Mouse (Mus musculus) hindbrain, embryonic 15.5 days (tissue): ENCODE data around the gene Mbtd1. TPM values are rescaled to one million over a fixed set of nuclear protein-coding genes. Genes with fewer than 3 reads are reported as not detected.

Experiments
- ATAC-seq: fragments of 200-750 bp; cut with Nextera tagmentation; 2 replicates; pipeline ENCODE4 v1.8.0; 2017; ENCODE audit warnings: low read depth, moderate number of reproducible peaks, moderate TSS enrichment; ENCODE audit not compliant: low FRiP score
- H3K27ac ChIP-seq: fragments of 300-500 bp; sonication (generic); replicated peaks from 2 replicates; pipeline ENCODE4 v1.5.1; 2015; ENCODE audit warnings: mild to moderate bottlenecking, inconsistent platforms
- H3K27me3 ChIP-seq: fragments of 300-500 bp; sonication (generic); 2 replicates; pipeline ENCODE4 v1.6.1; 2015; ENCODE audit warnings: control low read depth, inconsistent platforms
- H3K36me3 ChIP-seq: fragments of 300-500 bp; sonication (generic); 2 replicates; pipeline ENCODE4 v1.6.1; 2015; ENCODE audit warnings: control low read depth, inconsistent platforms
- H3K4me1 ChIP-seq: fragments of 300-500 bp; sonication (generic); replicated peaks from 2 replicates; pipeline ENCODE4 v1.6.1; 2015; ENCODE audit warnings: control low read depth, inconsistent platforms
- H3K4me2 ChIP-seq: fragments of 300-500 bp; sonication (generic); 2 replicates; pipeline ENCODE4 v1.6.1; 2015; ENCODE audit warnings: moderate library complexity, mild to moderate bottlenecking, inconsistent platforms
- H3K4me3 ChIP-seq: fragments of 300-500 bp; sonication (generic); 2 replicates; pipeline ENCODE4 v1.5.1; 2015; ENCODE audit warnings: mild to moderate bottlenecking, inconsistent platforms
- H3K9ac ChIP-seq: fragments of 300-500 bp; sonication (generic); 2 replicates; pipeline ENCODE4 v1.6.1; 2015; ENCODE audit warnings: inconsistent platforms
- H3K9me3 ChIP-seq: fragments of 300-500 bp; sonication (generic); 2 replicates; pipeline ENCODE4 v1.6.1; 2016; ENCODE audit warnings: control low read depth, inconsistent platforms
- WGBS: fragments of 180-500 bp; shearing (Covaris S2); methylation state at CpG from one replicate; pipeline ENCODE4 v1.1.7; 2015; 5-methylcytosine and 5-hydroxymethylcytosine counted together
- polyA plus RNA-seq: library from polyadenylated mRNA; unstranded; fragments of >200 nt; fragmentation: Nextera tagmentation; extraction: Ambion mirVana; gene quantifications from 2 replicates; pipeline ENCODE4 v1.2.1, GENCODE M21; 2015

Gene Mbtd1
- polyA plus RNA-seq = 22.3 and 22.9 TPM in 2 replicates

- WGBS = under 1% methylated on average over 75 of the region's 83 CpGs
- H3K9me3 ChIP-seq = no peaks in the 10 kb centered on the region
- peaks cover 38% of the 10 kb centered on the region for H3K4me1 ChIP-seq
- peaks cover 5% of the 10 kb centered on the region; the same call in 1 of the 2 replicates for H3K36me3 ChIP-seq
- H3K9ac ChIP-seq = peak within 1 kb of the TSS; percentile 89
- peak within 1 kb of the TSS; percentile 96 for H3K27ac ChIP-seq
- H3K27me3 ChIP-seq = no peaks in the 10 kb centered on the region
- peak within 1 kb of the TSS; percentile 95 for H3K4me3 ChIP-seq
- H3K4me2 ChIP-seq = peak within 1 kb of the TSS; percentile 86
- peak; percentile 96 for ATAC-seq
Observed at GRCm38 (mm10) chr11:93885572-93886410, at the start of gene Mbtd1, which contains the start of gene Utp18. Mbtd1 (plus strand) TSS chr11:93885852. Utp18 (minus strand) TSS chr11:93885766.

GRCm38 (mm10) chr11:93847342-93847741 is 38.3 kb upstream of the Mbtd1 start:
- Histone ChIP-seq H3K4me1 (no peaks in the 10 kb centered on the region), H3K36me3 (no peaks in the 10 kb centered on the region), H3K27me3 (no peaks in the 10 kb centered on the region), H3K9me3 (no peaks in the 10 kb centered on the region), H3K27ac (no peak overlapping the region), H3K4me2 (no peak overlapping the region), H3K9ac (no peak overlapping the region), H3K4me3 (no peak overlapping the region)
- 21% methylated on average over 2 of the region's 2 CpGs for WGBS
- ATAC-seq = no peak

- H3K4me1 ChIP-seq = peaks cover 7% of the 10 kb centered on the region
- H3K4me2 ChIP-seq = no peak overlapping the region
- H3K27ac ChIP-seq = no peak overlapping the region
- no peaks in the 10 kb centered on the region for H3K36me3 ChIP-seq
- no peak for ATAC-seq
- no peak overlapping the region for H3K9ac ChIP-seq
- no peak overlapping the region for H3K4me3 ChIP-seq
- 84% methylated on average over 3 of the region's 3 CpGs for WGBS
- H3K9me3 ChIP-seq = no peaks in the 10 kb centered on the region
- no peaks in the 10 kb centered on the region for H3K27me3 ChIP-seq
Observed at GRCm38 (mm10) chr11:93852546-93852945, 33.1 kb upstream of the Mbtd1 start.

GRCm38 (mm10) chr11:93856284-93856955 is 29.2 kb upstream of the Mbtd1 start:
- Histone ChIP-seq H3K9ac (no peak overlapping the region), H3K36me3 (peaks cover 7% of the 10 kb centered on the region; the same call in 1 of the 2 replicates), H3K4me1 (peaks cover 7% of the 10 kb centered on the region), H3K27me3 (no peaks in the 10 kb centered on the region), H3K27ac (no peak overlapping the region), H3K4me2 (0 out of 2 replicates have a peak overlapping the region, but pooled peaks have one; percentile 31), H3K9me3 (no peaks in the 10 kb centered on the region), H3K4me3 (no peak overlapping the region)
- WGBS = 5% methylated on average over 6 of the region's 6 CpGs
- 0 out of 2 replicates have a peak, but pooled peaks have one; percentile 45 for ATAC-seq

GRCm38 (mm10) chr11:93860540-93861172 is 25.0 kb upstream of the Mbtd1 start:
- Histone ChIP-seq H3K4me3 (no peak overlapping the region), H3K4me1 (peaks cover 7% of the 10 kb centered on the region), H3K36me3 (peaks cover 25% of the 10 kb centered on the region), H3K9ac (no peak overlapping the region), H3K4me2 (no peak overlapping the region), H3K27ac (no peak overlapping the region), H3K9me3 (no peaks in the 10 kb centered on the region), H3K27me3 (no peaks in the 10 kb centered on the region)
- ATAC-seq = no peak
- 98% methylated on average over 1 of the region's 1 CpGs for WGBS

- H3K36me3 ChIP-seq = peaks cover 29% of the 10 kb centered on the region
- H3K9me3 ChIP-seq = no peaks in the 10 kb centered on the region
- no peak overlapping the region for H3K27ac ChIP-seq
- H3K4me1 ChIP-seq = peaks cover 7% of the 10 kb centered on the region
- H3K9ac ChIP-seq = no peak overlapping the region
- no peak overlapping the region for H3K4me2 ChIP-seq
- no peak for ATAC-seq
- WGBS = 96% methylated on average over 2 of the region's 2 CpGs
- no peaks in the 10 kb centered on the region for H3K27me3 ChIP-seq
- H3K4me3 ChIP-seq = no peak overlapping the region
Observed at GRCm38 (mm10) chr11:93861193-93861592, 24.5 kb upstream of the Mbtd1 start.

GRCm38 (mm10) chr11:93862045-93862623 is 23.5 kb upstream of the Mbtd1 start:
- WGBS = 92% methylated on average over 4 of the region's 4 CpGs
- Histone ChIP-seq H3K36me3 (peaks cover 39% of the 10 kb centered on the region), H3K4me1 (no peaks in the 10 kb centered on the region), H3K4me3 (no peak overlapping the region), H3K27ac (no peak overlapping the region), H3K9ac (no peak overlapping the region), H3K4me2 (no peak overlapping the region), H3K9me3 (no peaks in the 10 kb centered on the region), H3K27me3 (no peaks in the 10 kb centered on the region)
- ATAC-seq = no peak

GRCm38 (mm10) chr11:93862638-93863037 is 23.0 kb upstream of the Mbtd1 start:
- H3K27me3 ChIP-seq = no peaks in the 10 kb centered on the region
- no peaks in the 10 kb centered on the region for H3K4me1 ChIP-seq
- no peak overlapping the region for H3K4me2 ChIP-seq
- WGBS = 89% methylated on average over 1 of the region's 1 CpGs
- no peak overlapping the region for H3K9ac ChIP-seq
- no peak overlapping the region for H3K27ac ChIP-seq
- H3K9me3 ChIP-seq = no peaks in the 10 kb centered on the region
- H3K4me3 ChIP-seq = no peak overlapping the region
- peaks cover 44% of the 10 kb centered on the region for H3K36me3 ChIP-seq
- no peak for ATAC-seq

GRCm38 (mm10) chr11:93884068-93884467 is 1.6 kb upstream of the Mbtd1 start:
- Histone ChIP-seq H3K4me3 (peak overlapping the region; percentile 95), H3K4me2 (peak overlapping the region; percentile 86), H3K27ac (peak overlapping the region; percentile 96; the same call in 1 of the 2 replicates), H3K9ac (peak overlapping the region; percentile 74), H3K36me3 (peaks cover 23% of the 10 kb centered on the region), H3K27me3 (no peaks in the 10 kb centered on the region), H3K4me1 (peaks cover 37% of the 10 kb centered on the region), H3K9me3 (no peaks in the 10 kb centered on the region)
- WGBS = 88% methylated on average over 3 of the region's 4 CpGs
- no peak for ATAC-seq

GRCm38 (mm10) chr11:93884901-93885571 is 616 bp upstream of the Mbtd1 start:
- Histone ChIP-seq H3K4me2 (peak overlapping the region; percentile 86), H3K36me3 (peaks cover 13% of the 10 kb centered on the region), H3K4me3 (peak overlapping the region; percentile 95), H3K27ac (peak overlapping the region; percentile 96), H3K27me3 (no peaks in the 10 kb centered on the region), H3K4me1 (peaks cover 38% of the 10 kb centered on the region), H3K9ac (peak overlapping the region; percentile 74), H3K9me3 (no peaks in the 10 kb centered on the region)
- under 1% methylated on average over 78 of the region's 81 CpGs for WGBS
- ATAC-seq = peak; percentile 33

- Histone ChIP-seq H3K9me3 (no peaks in the 10 kb centered on the region), H3K36me3 (peaks cover under 1% of the 10 kb centered on the region; the same call in 1 of the 2 replicates), H3K4me3 (peak overlapping the region; percentile 95), H3K9ac (peak overlapping the region; percentile 89), H3K27ac (peak overlapping the region; percentile 96), H3K4me2 (peak overlapping the region; percentile 86), H3K27me3 (no peaks in the 10 kb centered on the region), H3K4me1 (peaks cover 38% of the 10 kb centered on the region)
- 1% methylated on average over 33 of the region's 34 CpGs for WGBS
- ATAC-seq = no peak
Observed at GRCm38 (mm10) chr11:93886411-93887079, 893 bp downstream of the Mbtd1 start.
